Mouse (Mus musculus) limb, embryonic 13.5 days (tissue): ENCODE data around the gene Vwc2. TPM values are rescaled to one million over a fixed set of nuclear protein-coding genes. Genes with fewer than 3 reads are reported as not detected.

Source experiments
- ATAC-seq: fragments of 200-750 bp; cut with Nextera tagmentation; 2 replicates; pipeline ENCODE4 v1.8.0; 2017; ENCODE audit warnings: low read depth, moderate number of reproducible peaks, moderate TSS enrichment; ENCODE audit not compliant: low FRiP score
- H3K27ac ChIP-seq: fragments of 300-500 bp; sonication (generic); 2 replicates; pipeline ENCODE4 v1.5.1; 2015; ENCODE audit warnings: inconsistent platforms, mild to moderate bottlenecking, moderate library complexity
- H3K27me3 ChIP-seq: fragments of 300-500 bp; sonication (generic); 2 replicates; pipeline ENCODE4 v1.6.1; 2015; ENCODE audit warnings: mild to moderate bottlenecking, inconsistent platforms
- H3K36me3 ChIP-seq: fragments of 300-500 bp; sonication (generic); 2 replicates; pipeline ENCODE4 v1.6.1; 2015; ENCODE audit warnings: inconsistent platforms, mild to moderate bottlenecking, moderate library complexity
- H3K4me1 ChIP-seq: fragments of 300-500 bp; sonication (generic); 2 replicates; pipeline ENCODE4 v1.6.1; 2015; ENCODE audit warnings: inconsistent platforms
- H3K4me2 ChIP-seq: fragments of 300-500 bp; sonication (generic); replicated peaks from 2 replicates; pipeline ENCODE4 v1.6.1; 2015; ENCODE audit warnings: inconsistent platforms, mild to moderate bottlenecking, moderate library complexity
- H3K4me3 ChIP-seq: fragments of 300-500 bp; sonication (generic); 2 replicates; pipeline ENCODE4 v1.5.1; 2015; ENCODE audit warnings: moderate library complexity, mild to moderate bottlenecking, inconsistent platforms
- H3K9ac ChIP-seq: fragments of 300-500 bp; sonication (generic); 2 replicates; pipeline ENCODE4 v1.6.1; 2015; ENCODE audit warnings: mild to moderate bottlenecking, inconsistent platforms
- H3K9me3 ChIP-seq: fragments of 300-500 bp; sonication (generic); 2 replicates; pipeline ENCODE4 v1.6.1; 2016; ENCODE audit warnings: inconsistent platforms
- WGBS: fragments of 180-500 bp; shearing (Covaris S2); methylation state at CpG from one replicate; pipeline ENCODE4 v1.1.7; 2015; 5-methylcytosine and 5-hydroxymethylcytosine counted together
- polyA plus RNA-seq: library from polyadenylated mRNA; unstranded; fragments of >200 nt; fragmentation: Nextera tagmentation; extraction: Ambion mirVana; gene quantifications from 2 replicates; pipeline ENCODE4 v1.2.1, GENCODE M21; 2015

Gene Vwc2
- polyA plus RNA-seq, 1 experiment from 2014 or later = 3.9 TPM

DNA sequence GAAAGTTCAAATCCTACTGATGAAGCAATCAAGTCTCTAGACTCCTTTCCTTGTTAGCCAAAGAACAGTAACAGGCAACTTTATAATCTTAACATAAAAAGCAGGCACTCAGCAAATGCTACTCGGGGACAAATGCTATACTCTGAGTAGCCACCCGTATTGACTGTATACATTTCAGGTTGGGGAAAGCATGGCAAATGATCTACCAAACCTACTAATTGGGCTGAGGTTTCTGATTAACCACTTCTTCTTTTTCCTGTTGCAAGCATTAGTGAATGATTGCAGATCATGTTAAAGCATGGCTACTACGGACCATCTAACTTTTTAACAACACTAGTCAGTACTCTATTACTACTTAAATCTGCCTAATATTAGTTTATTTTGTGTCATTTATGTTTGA lies 169.5 kb downstream of the Vwc2 start:
- no peak for ATAC-seq
- H3K27me3 ChIP-seq = no peaks in the 10 kb centered on the region
- H3K4me1 ChIP-seq = no peaks in the 10 kb centered on the region
- no peak overlapping the region for H3K27ac ChIP-seq
- no peak overlapping the region for H3K9ac ChIP-seq
- no peak overlapping the region for H3K4me3 ChIP-seq
- WGBS = 77% methylated on average over 3 of the region's 3 CpGs
- no peaks in the 10 kb centered on the region for H3K9me3 ChIP-seq
- no peaks in the 10 kb centered on the region for H3K36me3 ChIP-seq
- H3K4me2 ChIP-seq = no peak overlapping the region
